Mouse (Mus musculus): ENCODE data around the gene Lag3.

- no peak for TF ChIP-seq EP300 (optimal IDR thresholded peaks at IDR 0.05)
- TF ChIP-seq CTCF (IDR thresholded peaks at IDR 0.05; ENCODE audit: low read depth): peak; percentile 83
Measured at GRCm38 (mm10) chr6:124856916-124857839, 54.3 kb downstream of the Lag3 start, which contains the start of gene P3h3.
